Mouse (Mus musculus) T-helper 1 cell (primary cell): Measurements from ENCODE around the gene Tent5c.

Experiments used
- in situ Hi-C: fragments of 300-600 bp; cut with MboI, MseI; formaldehyde crosslinking; loops from one replicate; pipeline ENCODE4 v1.15.1; 2025; ENCODE audit warnings: high pct_unique_total_duplicates

Tent5c gene

GRCm38 (mm10) chr3:100488251-100489132 lies 632 bp downstream of the Tent5c start:
- in situ Hi-C loops = loop anchor here (5.0 to 25.0 kb wide), 3 partner anchors 46 to 799 kb away; partner anchors contain the start of genes Cd2 and Man1a2

DNA sequence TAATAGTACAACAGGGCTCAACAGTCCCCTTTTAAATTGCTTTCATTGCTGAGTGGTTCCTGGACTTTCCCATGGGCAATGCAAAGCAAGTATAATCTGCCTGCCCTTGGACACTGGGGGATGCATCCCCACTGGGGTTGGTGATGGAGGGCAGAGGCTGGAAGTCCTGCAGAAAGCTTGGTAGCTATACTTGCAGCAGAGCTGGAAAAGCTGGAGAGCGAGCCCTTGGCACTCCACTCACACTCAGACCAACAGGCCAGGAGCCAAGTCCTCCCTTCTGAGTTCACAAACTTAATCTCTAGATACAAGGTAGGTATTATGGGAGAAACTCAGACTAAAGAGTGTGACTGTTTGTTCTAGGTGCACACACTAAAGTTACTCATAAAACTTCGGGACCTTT lies 2.1 kb downstream of the Tent5c start:
- in situ Hi-C loops = loop anchor here (5.0 to 25.0 kb wide), 3 partner anchors 45 to 800 kb away; partner anchors contain the start of genes Cd2 and Man1a2

- in situ Hi-C loops = loop anchor here (5.0 to 25.0 kb wide), 3 partner anchors 43 to 802 kb away; partner anchors contain the start of genes Cd2 and Man1a2
Observed at GRCm38 (mm10) chr3:100485390-100486132, 3.6 kb downstream of the Tent5c start.

- in situ Hi-C loops = loop anchor here (10.0 to 25.0 kb wide), 2 partner anchors 202 to 804 kb away; partner anchors contain the start of genes Cd2 and Man1a2
Observed at GRCm38 (mm10) chr3:100482971-100483610, 6.0 kb downstream of the Tent5c start.

DNA sequence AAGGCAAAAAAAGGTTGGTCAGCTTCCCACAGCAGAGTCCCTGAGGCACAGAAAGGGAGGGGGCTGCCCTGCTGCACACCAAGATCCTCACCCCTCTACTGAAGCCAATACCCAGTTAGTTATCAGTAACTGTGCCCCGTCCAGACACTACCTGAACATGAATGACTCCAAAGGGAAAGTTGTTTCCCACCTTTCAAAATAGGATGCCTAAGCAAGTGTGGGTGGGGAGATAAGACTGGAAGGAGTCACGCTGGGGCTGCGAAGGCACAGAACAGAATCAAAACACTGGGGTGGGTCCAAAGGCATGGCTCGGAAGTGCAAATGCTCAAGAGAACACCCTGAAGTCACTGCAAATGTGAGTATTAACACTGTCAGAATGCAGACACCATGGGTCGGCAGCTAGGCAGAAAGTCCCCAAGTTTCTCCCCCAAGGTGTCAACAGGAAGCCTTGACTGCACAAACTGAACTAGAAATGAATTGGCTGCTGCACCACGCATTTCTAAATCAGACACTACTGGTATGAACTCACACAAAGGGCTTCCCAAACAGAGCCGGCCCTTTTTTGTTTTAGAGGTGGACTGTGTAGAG lies 6.7 kb downstream of the Tent5c start:
- in situ Hi-C loops = loop anchor here (10.0 to 25.0 kb wide), 2 partner anchors 202 to 805 kb away; partner anchors contain the start of genes Cd2 and Man1a2

DNA sequence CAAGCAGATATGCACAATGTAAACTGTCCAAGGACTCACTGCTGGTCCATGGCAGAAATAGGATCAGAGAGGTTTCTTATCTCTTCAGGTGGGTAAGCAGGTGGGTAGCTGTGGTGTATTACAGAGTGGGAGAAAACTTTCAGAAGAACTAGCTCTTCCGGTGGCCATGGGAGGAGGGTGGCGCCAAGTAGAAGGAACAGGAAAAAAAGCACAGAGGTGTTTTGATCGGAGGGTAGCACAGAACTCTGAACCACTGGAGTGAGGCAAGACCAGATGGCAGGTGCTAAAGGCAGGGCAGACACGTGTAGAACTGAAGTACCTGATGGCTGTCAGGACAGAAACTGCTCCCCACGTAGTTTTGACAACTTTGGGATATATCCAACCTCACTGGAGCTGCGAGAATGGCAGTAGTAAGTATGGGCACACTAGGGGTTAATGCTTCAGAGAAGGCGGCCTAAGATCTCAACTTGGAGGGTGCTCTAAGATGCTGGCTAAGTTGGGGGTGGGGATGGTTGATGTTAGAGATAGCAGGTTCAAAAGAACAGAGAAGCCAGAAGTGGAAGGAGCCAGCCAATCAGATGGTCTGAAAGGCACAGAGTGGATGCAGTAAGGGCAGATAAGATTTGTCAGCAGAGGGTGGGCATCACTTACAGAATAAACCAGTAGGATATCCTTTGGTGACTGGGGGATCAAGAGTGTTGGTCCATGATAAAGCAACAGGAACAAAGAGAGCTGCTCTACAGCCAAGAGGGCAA lies 8.7 kb downstream of the Tent5c start:
- in situ Hi-C loops = loop anchor here (10.0 to 25.0 kb wide), 2 partner anchors 204 to 807 kb away; partner anchors contain the start of genes Cd2 and Man1a2

- in situ Hi-C loops = loop anchor here (25.0 kb wide), 1 partner anchor 812 kb away; the partner anchor contains the start of gene Cd2
Observed at GRCm38 (mm10) chr3:100474950-100475472, 14.1 kb downstream of the Tent5c start.

GRCm38 (mm10) chr3:100474536-100474935 lies 14.6 kb downstream of the Tent5c start:
- in situ Hi-C loops = no loop called here

DNA sequence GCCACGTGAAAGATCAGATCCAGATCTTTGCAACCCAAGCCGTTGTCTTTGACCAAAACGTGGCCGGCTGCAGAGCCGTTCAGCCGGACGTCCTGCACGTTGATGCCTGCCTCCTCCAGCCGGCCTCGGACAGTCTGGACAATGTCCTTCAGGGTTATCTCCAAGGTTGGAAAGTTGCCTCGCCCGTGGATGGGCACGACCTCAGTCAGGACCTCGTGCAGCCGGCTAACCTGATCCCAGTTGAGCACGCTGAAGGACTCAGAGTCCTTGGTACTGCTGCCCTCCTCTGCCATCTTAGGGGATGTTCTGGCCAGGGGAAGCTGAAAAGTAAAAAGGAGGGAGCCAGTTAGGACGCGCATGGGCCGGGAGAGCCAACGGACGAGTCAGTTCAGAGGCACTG lies 16.0 kb downstream of the Tent5c start:
- in situ Hi-C loops = no loop called here

- in situ Hi-C loops = no loop called here
Observed at GRCm38 (mm10) chr3:100470902-100471301, 18.2 kb downstream of the Tent5c start.

DNA sequence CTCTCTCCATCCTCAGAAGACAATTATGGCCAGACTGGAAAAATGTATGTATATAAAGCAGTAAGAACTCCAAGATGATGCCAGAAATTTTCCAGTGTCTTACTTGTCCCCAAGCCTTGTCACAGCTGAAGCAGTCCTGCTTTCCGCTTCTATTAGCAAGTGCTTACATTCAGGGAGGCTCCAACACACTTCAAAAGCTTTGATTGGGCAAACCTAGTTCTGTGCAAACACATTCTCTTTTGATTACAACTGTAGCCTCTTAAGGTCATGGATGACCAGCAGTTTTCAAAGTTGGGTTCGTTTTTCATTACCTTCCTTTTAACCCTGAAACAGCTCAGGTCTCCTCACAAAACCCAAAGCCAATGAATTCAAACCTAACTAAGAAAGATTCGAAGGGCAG lies 19.0 kb downstream of the Tent5c start:
- in situ Hi-C loops = no loop called here

- in situ Hi-C loops = no loop called here
Observed at GRCm38 (mm10) chr3:100466551-100466950, 22.6 kb downstream of the Tent5c start.

DNA sequence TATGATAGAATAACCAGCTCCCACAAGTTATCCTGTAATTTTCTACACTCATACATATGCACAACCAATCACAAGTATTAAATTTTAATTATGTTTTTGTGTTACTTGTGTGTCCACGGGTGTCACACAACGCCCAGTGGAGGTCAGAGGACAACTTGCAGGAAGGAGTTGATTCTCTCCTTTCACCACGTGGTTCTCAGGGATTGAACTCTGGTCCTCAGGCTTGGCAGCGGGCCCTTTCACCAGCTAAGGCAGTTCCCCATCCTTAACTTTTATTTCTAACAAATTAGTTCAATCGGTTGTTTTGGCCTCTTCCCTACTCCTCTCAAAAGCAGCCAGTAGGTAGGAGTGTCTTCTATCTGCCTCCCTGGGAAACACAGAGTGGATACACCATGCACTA lies 24.5 kb downstream of the Tent5c start:
- in situ Hi-C loops = no loop called here

GRCm38 (mm10) chr3:100463959-100464265 lies 25.2 kb downstream of the Tent5c start:
- in situ Hi-C loops = no loop called here

DNA sequence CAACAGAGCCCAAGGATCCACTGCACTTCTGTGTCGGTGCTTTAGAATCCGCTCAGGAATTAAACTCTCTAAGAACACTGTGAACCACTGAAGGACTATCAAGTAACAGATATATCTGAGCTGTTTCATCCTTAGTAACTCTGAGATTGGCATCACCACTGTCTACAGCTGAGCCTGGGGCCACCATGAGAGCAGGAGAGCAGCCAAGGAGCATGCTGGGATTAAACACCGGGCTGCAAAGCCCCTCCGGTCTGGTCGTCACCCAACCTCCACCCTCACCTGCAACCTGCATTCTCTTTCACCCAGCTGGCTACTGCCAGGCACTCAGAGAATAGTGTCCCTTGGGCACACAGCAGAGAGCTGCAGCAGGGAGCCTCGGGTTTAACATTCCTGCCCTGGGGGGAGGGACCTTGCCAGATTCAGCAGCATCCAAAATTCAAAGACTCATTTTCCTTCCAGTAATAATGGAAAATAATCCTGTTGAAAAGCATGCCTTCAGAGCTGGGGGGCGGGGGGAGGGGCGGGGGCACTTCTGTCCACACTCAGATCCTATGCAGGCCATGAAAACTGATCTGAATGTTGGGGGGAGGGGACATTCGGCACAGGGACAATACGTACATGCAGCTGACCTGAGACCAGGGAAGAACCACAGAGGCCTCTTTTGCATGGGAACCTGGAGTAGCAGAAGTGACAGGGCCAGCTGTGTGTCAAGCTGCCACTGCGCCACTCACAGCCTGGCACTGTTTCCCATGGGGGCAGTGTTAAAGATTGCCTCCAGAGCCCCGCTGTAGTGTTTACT lies 25.8 kb downstream of the Tent5c start:
- in situ Hi-C loops = no loop called here

- in situ Hi-C loops = no loop called here
Observed at GRCm38 (mm10) chr3:100462235-100463083, 26.7 kb downstream of the Tent5c start.

DNA sequence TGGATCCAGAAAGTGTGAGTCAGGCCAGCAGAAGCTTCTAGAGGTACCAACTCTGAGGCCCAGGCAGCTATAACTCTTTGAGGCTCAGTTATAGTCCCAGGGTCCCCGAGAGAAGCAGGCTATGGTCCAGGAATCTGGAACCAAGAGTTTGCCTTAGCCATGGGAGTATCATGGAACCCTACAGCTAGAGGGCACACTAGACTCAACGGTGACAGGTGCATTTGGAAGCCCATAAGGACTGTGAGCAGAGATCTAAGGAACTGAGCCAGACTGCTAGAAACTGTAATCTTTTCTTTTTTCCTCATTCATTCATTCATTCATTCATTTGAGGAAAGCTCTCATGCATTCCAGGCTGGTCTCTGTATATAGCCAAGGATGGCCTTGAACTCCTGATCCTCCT lies 28.6 kb downstream of the Tent5c start:
- in situ Hi-C loops = no loop called here

DNA sequence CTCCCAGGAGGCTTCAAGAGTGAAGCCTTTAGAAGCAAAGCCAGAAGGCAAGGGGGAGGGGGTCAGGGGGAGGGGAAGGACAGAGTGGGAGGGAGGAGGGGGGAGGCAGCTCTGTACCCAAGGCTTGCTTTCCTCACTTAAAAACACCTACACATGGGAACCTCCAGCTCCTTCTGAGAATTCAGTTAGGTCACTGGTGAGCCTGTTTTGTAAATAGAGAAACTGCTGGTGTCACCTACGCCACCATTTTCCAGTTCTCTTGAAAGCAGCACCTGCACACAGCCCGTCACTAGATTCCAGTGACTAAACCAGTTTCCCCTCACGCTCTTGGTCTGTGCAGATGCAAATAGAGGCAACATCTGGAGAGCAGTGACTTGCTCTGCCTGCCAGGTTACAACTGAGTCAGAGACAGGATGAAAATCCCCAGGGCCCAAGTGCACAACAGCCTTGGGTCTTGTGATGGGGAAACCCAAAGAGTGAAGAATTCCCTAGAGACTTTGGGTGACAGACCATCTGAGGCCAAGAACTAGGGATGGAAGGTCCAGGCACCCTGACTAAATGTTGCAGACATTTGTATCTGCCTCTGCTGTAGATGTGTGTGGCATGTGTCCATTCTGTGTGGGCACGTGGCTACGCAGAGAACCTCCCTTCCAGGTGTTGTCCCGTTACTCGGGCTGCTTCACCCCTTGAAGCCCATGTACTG lies 45.2 kb downstream of the Tent5c start:
- in situ Hi-C loops = loop anchor here (5.0 kb wide), 1 partner anchor 43 kb away; the partner anchor contains the start of gene Tent5c
